Mouse (Mus musculus) erythroblast, embryonic 14.5 days (primary cell): ENCODE measurements around the gene Myo1a.

ENCODE experiments used
- GATA1 ChIP-seq: IDR thresholded peaks from 2 replicates; pipeline ENCODE4 v1.6.1; 2012; ENCODE audit warnings: low read length, inconsistent platforms, mixed read lengths
- TAL1 ChIP-seq: IDR thresholded peaks from 3 replicates; pipeline ENCODE4 v1.6.1; 2012; ENCODE audit warnings: low read length, inconsistent platforms, mixed read lengths

DNA sequence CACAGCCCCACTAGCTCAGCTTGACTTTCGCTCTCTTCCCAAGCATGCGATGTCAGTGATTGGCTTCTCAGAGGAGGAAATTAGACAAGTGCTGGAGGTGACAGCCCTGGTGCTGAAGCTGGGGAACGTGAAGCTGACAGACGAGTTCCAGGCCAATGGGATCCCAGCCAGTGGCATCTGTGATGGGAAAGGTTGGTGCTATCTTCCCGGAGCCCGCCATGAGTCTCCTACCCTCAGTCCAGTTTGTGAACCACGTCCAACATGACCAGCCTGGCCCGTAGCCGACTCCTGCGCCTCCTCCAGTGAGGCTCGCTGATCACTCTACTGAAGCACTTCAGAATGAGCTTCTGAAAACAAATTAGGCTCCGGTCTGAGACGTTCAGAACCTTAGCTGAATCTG is 5.4 kb downstream of the Myo1a start:
- TF ChIP-seq GATA1 (no peak), TAL1 (no peak)
